Mouse (Mus musculus): ENCODE data around the gene Tnfsfm13. TPM values are rescaled to one million over a fixed set of nuclear protein-coding genes. Genes with fewer than 3 reads are reported as not detected.

Gene Tnfsfm13
- polyA plus RNA-seq, 2 experiments: 0.70 to 0.80 TPM

GRCm38 (mm10) chr11:69672211-69672706 lies 23.6 kb downstream of the Tnfsfm13 start, which contains the start of gene Eif4a1:
Gene Eif4a1 (minus strand): TSS chr11:69672423.
- DNase-seq (ENCODE audit: low read depth in 3 of 3, low spot score in 3 of 3) (peak; percentile 100), ATAC-seq (ENCODE audit: insufficient read depth) (peak; percentile 95)
- WGBS (ENCODE audit: insufficient replicate concordance): under 1% methylated on average over 36 of the region's 36 CpGs
- H3K9me3 ChIP-seq (ENCODE audit: control insufficient read depth, low read length): no peaks in the 10 kb centered on the region
- H3K4me1 ChIP-seq (replicated peaks; ENCODE audit: control insufficient read depth in 2 of 2, insufficient read depth in 2 of 2, low read length in 1 of 2): peaks cover 13 to 17% of the 10 kb centered on the region in 2 experiments
- TF ChIP-seq CTCF (IDR thresholded peaks at IDR 0.05; ENCODE audit: low read depth) (0 out of 2 replicates have a peak, but pooled peaks have one; percentile 27), EP300 (IDR thresholded peaks at IDR 0.05; ENCODE audit: low read depth) (no peak)
- peak within 1 kb of the TSS; percentile 77 to 94 for H3K4me3 ChIP-seq (ENCODE audit: insufficient read depth in 1 of 2, low read depth in 2 of 2, low read length in 2 of 2)
- H3K9ac ChIP-seq (replicated peaks): peak within 1 kb of the TSS; percentile 99
- H3K27ac ChIP-seq: peak within 1 kb of the TSS; percentile 97
- H3K4me2 ChIP-seq (ENCODE audit: low read depth): peak within 1 kb of the TSS; percentile 97
- no peaks in the 10 kb centered on the region for H3K27me3 ChIP-seq (ENCODE audit: control insufficient read depth, insufficient read depth, low read length)
- peaks cover 63% of the 10 kb centered on the region for H3K36me3 ChIP-seq (replicated peaks; ENCODE audit: control insufficient read depth, insufficient read depth, low read depth)

GRCm38 (mm10) chr11:69671726-69672124 lies 24.2 kb downstream of the Tnfsfm13 start:
- no peaks in the 10 kb centered on the region for H3K9me3 ChIP-seq (ENCODE audit: control insufficient read depth, low read length)
- DNase-seq (ENCODE audit: low read depth in 3 of 3, low spot score in 3 of 3) (no peak), ATAC-seq (ENCODE audit: insufficient read depth) (peak; percentile 3; the same call in 1 of the 2 replicates)
- TF ChIP-seq EP300 (IDR thresholded peaks at IDR 0.05; ENCODE audit: low read depth) (no peak), CTCF (IDR thresholded peaks at IDR 0.05; ENCODE audit: low read depth) (no peak; the same call in 1 of the 2 replicates)
- WGBS (ENCODE audit: insufficient replicate concordance): 1% methylated on average over 43 of the region's 43 CpGs
- peaks cover 13 to 17% of the 10 kb centered on the region in 2 experiments for H3K4me1 ChIP-seq (replicated peaks; ENCODE audit: control insufficient read depth in 2 of 2, insufficient read depth in 2 of 2, low read length in 1 of 2)
- H3K36me3 ChIP-seq (replicated peaks; ENCODE audit: control insufficient read depth, insufficient read depth, low read depth): peaks cover 65% of the 10 kb centered on the region
- H3K27me3 ChIP-seq (ENCODE audit: control insufficient read depth, insufficient read depth, low read length): no peaks in the 10 kb centered on the region
- peak overlapping the region; percentile 99 for H3K9ac ChIP-seq (replicated peaks)
- H3K27ac ChIP-seq: peak overlapping the region; percentile 97
- peak overlapping the region; percentile 77 to 94 for H3K4me3 ChIP-seq (ENCODE audit: insufficient read depth in 1 of 2, low read depth in 2 of 2, low read length in 2 of 2)
- peak overlapping the region; percentile 97 for H3K4me2 ChIP-seq (ENCODE audit: low read depth)

GRCm38 (mm10) chr11:69670786-69671725 lies 24.8 kb downstream of the Tnfsfm13 start:
- H3K9ac ChIP-seq (replicated peaks): peak overlapping the region; percentile 99
- peak; percentile 85 to 88 (median 87) for DNase-seq (ENCODE audit: low read depth in 3 of 3, low spot score in 3 of 3)
- WGBS (ENCODE audit: insufficient replicate concordance): under 1% methylated on average over 58 of the region's 61 CpGs
- H3K4me2 ChIP-seq (ENCODE audit: low read depth): peak overlapping the region; percentile 97
- peak; percentile 63 for ATAC-seq (ENCODE audit: insufficient read depth)
- TF ChIP-seq CTCF (IDR thresholded peaks at IDR 0.05; ENCODE audit: low read depth): no peak
- 0 out of 2 replicates have a peak, but pooled peaks have one; percentile 13 for TF ChIP-seq EP300 (IDR thresholded peaks at IDR 0.05; ENCODE audit: low read depth)
- peak overlapping the region; percentile 77 to 94 for H3K4me3 ChIP-seq (ENCODE audit: insufficient read depth in 1 of 2, low read depth in 2 of 2, low read length in 2 of 2)
- H3K9me3 ChIP-seq (ENCODE audit: control insufficient read depth, low read length): no peaks in the 10 kb centered on the region
- H3K27me3 ChIP-seq (ENCODE audit: control insufficient read depth, insufficient read depth, low read length): no peaks in the 10 kb centered on the region
- peaks cover 66% of the 10 kb centered on the region for H3K36me3 ChIP-seq (replicated peaks; ENCODE audit: control insufficient read depth, insufficient read depth, low read depth)
- H3K27ac ChIP-seq: peak overlapping the region; percentile 97
- peaks cover 13 to 17% of the 10 kb centered on the region in 2 experiments for H3K4me1 ChIP-seq (replicated peaks; ENCODE audit: control insufficient read depth in 2 of 2, insufficient read depth in 2 of 2, low read length in 1 of 2)

GRCm38 (mm10) chr11:69666665-69667005 lies 29.3 kb downstream of the Tnfsfm13 start:
- 78% methylated on average over 3 of the region's 3 CpGs for WGBS (ENCODE audit: insufficient replicate concordance)
- H3K27me3 ChIP-seq (ENCODE audit: control insufficient read depth, insufficient read depth, low read length): no peaks in the 10 kb centered on the region
- peaks cover 16 to 24% of the 10 kb centered on the region in 2 experiments for H3K4me1 ChIP-seq (replicated peaks; ENCODE audit: control insufficient read depth in 2 of 2, insufficient read depth in 2 of 2, low read length in 1 of 2)
- H3K27ac ChIP-seq: peak overlapping the region; percentile 2
- H3K9ac ChIP-seq (replicated peaks): no peak overlapping the region
- no peaks in the 10 kb centered on the region for H3K9me3 ChIP-seq (ENCODE audit: control insufficient read depth, low read length)
- no peak overlapping the region for H3K4me2 ChIP-seq (ENCODE audit: low read depth)
- TF ChIP-seq CTCF (IDR thresholded peaks at IDR 0.05; ENCODE audit: low read depth) (no peak), EP300 (IDR thresholded peaks at IDR 0.05; ENCODE audit: low read depth) (no peak)
- peaks cover 65% of the 10 kb centered on the region for H3K36me3 ChIP-seq (replicated peaks; ENCODE audit: control insufficient read depth, insufficient read depth, low read depth)
- H3K4me3 ChIP-seq (ENCODE audit: insufficient read depth in 1 of 2, low read depth in 2 of 2, low read length in 2 of 2): no peak overlapping the region
- no peak for ATAC-seq (ENCODE audit: insufficient read depth)
- DNase-seq (ENCODE audit: low read depth in 3 of 3, low spot score in 3 of 3): no peak

All from liver, embryonic 14.5 days (tissue).